Mouse (Mus musculus) frontal cortex, postnatal 36 days (tissue): ENCODE data around the gene Trp53inp2.

ENCODE experiments used
- DNase-seq, 2 experiments: peaks; one replicate each; pipeline ENCODE4 v3.0.0; 2022; ENCODE audit warnings: low spot score in 2 of 2

Trp53inp2 gene

DNA sequence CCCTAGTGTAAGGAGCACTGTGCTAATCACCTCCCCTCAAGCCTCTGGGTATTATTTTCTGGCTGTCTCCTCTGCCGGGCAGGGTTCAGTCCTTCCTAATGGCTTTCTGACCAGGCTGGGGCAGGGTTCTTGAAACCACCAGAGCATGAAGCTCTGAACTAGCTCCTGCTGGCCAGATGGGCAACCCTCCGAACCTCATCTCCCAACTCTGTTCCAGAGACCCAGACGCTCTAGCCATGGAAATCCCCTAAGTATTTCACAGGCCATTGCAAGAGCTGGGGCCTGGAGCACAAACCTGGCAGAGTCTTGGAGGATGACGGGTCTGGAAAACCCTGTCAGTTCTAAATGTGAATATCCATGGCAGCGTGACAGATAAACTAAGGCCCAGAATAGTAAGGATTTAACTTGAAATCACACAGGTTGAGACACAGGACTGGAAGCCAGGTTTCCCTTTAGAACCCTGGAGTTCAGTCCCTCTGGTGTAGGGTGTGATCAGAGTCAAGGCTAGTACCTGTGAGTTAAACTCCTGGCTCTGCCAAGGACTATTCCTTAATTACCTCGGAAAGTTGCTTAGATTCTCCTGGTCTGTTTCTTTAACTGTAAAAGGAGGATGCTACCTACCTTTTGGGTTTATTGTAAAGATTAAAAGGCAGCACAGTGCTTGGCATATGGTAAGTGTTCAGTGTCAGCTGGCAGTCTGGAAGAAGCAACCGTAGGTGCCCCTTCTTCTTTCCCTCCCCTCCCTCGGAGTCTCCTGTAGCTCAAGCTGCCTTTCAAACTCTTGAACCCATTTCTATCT, at the start of gene Trp53inp2:
Gene Trp53inp2, plus strand, starts transcription at position 799 of the 799 bp plus-strand sequence.
- DNase-seq, result no peak

DNA sequence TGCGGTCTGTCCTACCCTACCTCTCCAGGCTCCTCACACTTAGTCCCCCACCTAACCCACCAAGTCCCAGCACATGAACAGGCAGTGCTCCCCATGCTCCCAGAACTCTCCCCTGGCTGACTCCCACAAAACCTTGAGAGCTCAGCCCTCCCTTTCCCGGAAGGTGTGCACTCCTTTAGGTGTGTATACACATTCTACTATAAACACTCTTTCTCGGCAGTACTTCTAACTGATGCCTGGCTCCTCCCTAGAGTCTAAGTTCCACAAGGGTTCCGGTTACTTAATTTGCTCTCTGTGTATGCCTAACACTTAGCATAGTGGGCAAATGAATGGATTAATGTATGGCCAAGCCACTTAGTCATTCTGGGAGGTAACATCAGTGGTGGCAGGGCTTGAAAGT, 49.5 kb upstream of the Trp53inp2 start:
- DNase-seq, result no peak

DNA sequence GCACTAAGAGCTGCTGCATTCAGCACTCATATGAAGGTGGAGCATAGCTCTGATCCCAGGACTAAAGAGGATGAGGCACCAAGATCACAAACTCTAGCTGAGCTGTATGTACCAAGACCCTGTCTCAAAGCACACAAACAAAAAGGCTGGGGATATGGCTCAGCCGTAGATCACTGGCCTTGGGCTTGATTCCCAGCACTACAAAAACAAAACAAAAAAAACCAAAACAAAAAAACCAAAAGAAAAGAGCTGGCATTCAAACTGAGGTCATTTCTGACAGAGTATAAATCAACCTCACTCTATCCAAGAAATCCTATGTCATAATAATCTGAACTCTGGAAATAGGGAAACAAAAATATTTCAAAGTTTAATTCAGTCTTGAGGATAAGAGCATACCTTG, 47.4 kb upstream of the Trp53inp2 start:
- DNase-seq, result no peak

DNA sequence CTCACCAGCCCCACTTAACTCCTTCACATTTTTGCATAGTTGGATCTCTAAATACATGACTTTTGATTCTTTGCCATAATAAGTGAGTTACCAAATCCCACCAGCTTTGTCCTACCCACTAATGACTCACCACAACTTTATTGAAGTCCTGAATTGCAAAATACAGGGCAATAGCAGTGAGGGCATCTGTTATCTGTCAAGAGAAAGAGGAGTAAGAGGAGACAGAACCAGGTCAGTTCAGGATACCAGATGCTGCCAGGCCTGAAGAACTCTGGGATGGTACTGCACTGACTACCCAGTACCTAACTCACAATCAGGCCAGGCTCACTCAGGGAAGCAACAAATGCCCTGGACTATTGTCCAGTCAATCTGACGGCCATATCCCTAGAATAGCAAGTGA, 45.6 kb upstream of the Trp53inp2 start:
- DNase-seq, result no peak

DNA sequence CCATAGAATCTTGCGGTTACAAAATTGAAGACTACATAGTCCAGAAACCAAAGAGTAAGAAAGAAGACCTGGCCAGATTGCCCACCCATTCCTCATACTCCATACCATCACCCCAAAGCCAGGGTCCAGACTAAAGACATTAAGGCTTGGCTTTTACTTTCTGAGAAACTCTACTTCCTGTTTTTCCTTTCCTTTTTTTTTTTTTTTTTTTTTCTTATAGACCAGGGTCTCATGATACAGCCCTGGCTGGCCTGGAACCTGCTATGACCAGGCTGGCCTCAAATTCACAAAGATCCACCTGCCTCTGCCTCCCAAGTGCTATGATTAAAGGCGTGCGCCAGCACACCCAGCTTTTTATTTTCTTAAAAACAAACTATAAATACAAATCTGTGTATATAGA, 44.6 kb upstream of the Trp53inp2 start:
- DNase-seq, result no peak

DNA sequence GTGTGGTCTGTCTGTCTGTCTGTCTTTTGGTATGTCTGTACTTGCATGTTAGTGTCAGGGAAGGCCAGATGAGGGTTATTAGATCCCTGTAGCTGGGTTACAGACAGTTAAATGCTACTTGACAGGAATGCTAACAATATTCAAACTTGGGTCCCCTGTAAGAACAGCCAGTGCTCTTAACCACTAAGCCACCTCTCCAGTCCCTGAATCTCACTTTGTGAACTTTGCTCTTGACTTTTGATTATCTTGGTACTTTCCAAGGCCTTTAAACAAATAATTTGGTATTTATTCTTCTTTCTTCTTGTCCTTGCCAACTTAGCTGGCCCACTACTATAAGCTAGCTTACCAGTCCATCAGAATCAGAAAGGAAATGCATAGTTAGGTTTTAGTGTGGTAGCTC, 40.7 kb upstream of the Trp53inp2 start:
- DNase-seq, result no peak

DNA sequence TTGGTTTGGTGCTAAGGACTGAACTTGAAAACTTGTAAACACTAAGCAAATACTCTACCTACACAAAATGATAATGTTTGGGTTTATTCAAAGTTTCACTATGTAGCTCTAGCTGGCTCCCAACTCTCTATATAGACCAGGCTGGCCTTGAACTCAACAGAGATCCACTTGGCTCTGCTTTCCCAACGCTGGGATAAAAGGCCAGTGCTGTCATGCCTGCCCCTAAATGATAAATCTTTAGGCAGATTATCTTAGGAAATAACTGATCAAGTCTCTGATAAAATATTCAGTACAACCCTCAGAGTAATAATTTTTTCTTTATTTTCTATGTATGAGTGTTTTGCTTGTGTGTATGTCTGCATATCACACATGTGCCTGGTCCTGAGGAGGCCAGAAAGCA, 34.2 kb upstream of the Trp53inp2 start:
- no peak for DNase-seq

DNA sequence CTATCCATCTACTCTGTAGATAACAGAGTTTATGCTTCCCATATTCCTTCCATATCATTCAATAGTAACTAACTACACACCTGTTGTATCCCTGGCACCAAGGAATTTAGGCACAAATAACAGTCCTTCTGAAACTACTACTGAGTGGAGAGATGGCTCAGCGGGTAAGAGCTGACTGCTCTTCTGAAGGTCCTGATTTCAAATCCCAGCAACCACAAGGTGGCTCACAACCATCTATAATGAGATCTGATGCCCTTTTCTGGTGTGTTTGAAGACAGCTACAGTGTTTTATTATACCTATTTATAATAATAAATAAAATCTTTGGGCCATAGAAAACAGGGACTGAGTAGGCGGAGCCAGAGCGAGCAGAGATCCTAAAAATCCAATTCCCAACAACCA, 26.5 kb upstream of the Trp53inp2 start:
- DNase-seq, result no peak

DNA sequence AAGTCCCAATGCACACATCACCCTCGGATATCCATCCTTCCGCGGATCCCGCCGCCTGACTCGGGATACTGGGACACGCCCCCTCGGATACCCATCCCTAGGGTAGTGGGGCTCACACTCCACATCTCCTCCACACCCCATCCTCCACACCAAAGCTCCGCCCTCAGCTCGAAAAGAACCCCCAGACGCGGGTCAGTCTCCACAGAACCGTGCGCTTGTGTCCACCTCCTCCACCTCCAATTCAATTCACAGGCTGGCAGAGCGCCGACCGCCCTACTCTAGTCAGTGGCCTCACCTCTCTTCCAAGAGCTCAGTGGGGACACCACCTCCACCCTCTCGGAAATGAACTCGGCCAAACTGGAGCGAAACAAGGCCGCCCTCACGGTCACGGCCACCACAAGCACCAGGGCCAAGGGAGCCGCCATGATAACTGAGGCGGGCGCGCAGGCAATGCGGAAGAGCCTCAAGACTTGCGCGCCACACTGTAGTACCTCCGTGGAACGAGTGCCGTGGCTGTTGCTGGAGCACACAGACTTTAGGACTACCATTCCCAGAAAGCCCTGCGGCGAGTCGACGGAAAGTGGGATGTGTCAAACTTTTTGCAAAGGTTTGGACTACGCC, 23.8 kb upstream of the Trp53inp2 start, which contains the start of gene Pigu:
Gene Pigu, minus strand, starts transcription at position 460 of the 621 bp plus-strand sequence.
- DNase-seq, result peak; percentile 95 to 98

DNA sequence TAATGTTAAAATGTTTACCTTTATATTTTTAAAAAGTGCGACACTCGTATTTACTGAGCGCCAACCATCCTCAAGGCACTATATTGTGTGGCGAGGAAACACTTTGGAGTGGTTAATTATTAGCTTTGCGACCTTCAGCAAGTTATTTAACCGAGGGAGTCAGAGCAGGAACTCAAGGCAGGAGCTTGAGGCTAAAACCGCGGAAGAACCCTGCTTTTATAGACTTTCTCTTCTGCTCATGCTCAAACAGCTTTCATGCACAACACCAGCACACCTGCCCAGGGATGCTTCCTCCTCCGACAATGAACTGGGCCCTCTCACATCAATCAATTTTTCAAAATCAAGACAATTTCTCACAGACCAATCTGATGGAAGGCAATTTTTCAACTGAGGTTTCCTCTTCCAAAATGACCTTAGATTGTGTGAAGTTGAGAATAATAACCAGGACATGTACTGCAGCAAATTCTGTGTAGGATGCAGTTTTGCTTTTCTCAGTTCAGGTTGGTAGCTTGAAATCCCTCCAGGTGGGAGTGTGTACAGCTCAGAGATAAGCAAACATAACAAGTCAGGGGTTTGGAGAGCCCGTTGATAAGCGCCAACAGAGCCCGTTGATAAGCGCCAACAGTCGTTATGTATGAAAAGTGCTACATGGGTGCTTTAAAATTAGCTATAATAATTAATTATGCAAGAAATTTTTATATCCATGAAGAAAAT, 23.0 kb upstream of the Trp53inp2 start:
- DNase-seq, result peak; percentile 13 to 29

DNA sequence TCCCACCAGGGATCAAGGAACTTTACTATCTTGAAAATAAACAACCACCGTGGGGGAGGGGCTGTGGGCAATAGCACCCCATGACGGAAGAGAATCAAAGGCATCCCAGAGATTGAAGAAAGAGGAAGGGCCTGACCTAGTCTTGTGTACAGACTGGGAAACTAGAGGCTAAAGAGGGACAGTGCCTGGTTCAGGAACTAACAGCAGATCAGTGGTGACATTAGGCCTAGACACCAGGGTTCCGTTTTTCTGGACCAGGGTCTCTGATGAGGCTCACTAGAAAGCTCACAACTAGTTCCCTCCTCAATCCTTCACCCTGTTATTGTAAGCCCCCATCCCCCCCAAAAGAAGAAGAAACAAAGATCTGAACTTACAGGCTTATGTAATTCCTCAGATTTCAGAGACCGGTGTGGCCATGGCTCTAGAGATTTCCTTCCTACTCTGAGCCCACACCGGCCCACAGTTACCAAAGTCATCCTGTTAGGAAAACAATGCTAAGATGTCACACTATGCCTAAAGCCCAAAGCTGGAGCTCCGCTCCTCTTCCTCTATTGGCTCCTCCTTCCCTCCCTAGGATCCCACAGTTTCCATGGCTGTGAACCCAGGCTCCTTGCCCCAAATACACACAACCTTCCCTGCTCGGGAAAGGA, 13.1 kb upstream of the Trp53inp2 start:
- DNase-seq, result no peak

DNA sequence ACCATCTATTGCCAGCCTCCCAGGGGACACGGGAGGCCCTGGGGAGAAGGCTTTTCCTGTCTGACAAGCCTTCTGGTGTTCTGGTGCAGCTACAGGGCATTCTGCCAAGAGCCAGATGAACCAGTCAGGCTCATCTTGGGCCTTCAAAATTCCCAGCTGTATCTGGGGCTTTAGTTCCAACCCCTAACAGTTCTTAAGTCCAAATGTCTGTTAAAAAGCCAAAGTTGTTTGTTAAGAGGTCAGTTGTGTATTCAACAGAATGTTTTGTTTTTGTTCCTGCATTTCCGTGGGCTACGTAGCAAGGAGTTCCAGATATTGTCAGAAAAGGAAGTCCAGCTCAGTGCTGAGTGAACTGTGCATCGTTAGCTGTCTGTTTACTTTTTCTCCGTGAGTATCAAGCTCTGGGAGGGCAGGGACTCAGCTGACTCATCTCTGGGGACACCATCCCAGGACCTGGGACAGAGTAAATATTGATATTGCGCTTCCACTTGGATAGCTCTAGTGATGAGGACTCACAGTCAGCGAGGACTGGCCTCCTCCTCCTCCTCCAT, 11.5 kb upstream of the Trp53inp2 start:
- DNase-seq, result no peak

DNA sequence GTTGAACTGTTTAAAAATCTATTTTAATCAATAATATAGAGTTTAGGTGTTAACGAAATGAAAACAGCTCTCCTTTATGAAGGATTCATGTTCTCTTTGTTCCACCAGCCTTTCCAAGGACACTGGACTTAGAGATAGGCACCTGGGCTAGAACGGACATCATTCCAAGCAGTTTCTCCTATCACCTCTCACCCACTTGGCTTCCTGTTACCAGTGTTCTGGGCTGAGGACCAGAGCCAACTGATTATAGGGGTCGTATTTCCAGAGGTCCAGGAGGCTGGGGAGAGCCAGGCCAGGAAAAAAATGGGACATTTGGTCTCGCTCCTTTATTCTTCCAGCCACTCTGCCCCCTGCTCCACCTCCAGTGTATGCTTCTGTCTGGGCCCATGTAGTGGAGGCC, 8.4 kb upstream of the Trp53inp2 start:
- no peak for DNase-seq

DNA sequence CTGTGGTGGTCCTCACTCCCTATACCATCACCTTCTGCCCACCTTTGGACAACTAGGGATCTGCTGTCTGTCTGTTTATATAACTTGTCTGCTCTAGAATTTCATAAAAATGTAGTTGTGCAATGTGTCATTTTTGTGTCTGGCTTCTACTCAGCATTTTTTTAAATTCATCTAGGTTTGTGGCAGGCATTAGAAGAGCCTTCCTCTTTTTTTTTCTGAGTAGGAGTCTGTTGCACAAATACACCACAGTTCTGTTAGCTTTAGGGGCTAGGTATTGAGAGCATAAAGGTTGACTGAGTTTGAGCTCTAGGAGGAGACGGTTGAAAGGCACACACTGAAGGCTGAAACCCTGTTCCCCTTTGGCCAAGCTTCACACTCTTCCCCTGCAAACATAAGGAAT, 7.6 kb upstream of the Trp53inp2 start:
- DNase-seq, result no peak

DNA sequence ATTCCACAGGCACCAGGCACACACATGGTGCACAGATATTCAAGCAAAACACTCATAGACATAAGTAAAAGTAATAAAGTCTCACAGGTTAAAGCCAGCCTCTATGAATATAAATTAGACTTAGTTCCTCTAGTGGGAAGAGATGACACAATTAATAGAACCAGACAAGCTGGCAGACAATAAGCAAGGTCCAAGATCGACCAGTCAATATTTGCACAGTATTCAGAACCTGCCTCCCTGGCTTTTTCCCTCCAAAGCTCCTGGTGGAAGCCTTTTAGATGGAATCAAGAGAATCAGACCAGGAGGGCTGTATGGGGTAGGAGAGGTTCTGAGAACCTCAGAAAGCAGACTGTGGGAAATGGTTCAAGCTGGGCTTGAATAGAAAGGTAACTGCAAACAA, 7.0 kb upstream of the Trp53inp2 start:
- no peak for DNase-seq

DNA sequence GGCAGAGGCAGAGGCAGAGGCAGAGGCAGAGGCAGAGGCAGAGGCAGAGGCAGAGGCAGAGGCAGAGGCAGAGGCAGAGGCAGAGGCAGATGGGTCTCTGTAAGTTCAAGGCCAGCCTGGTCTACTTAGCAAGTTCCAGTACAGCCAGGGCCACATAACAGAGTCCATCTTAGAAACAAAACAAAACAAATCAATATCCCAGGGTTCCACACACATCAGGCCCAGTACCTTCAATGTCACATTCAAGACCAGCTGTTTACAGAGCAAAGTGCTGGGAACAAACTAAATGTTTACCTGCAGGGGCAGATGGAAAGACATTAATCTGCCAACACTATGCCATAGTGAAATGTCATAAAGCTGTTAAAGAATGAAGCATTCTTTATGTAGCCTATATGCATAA, 6.3 kb upstream of the Trp53inp2 start:
- no peak for DNase-seq

DNA sequence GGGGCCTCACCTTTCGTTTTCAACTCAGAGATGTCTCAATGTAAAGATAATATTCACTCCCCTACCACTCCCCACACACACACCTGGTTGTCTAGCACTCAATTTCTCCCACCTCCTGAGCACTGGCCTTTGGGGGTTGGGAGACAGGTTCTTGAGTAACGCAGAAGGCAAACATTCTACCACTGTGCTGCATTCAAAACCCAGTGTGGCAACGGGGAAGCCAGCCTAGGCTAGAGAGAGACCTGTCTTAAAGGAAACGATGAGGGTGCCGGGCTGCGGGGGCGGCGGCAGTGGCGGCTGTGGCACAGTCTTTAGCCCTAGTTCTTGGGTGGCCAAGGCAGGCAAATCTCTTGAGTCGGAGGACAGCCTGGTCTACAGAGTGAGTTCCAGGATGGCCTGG, 4.7 kb upstream of the Trp53inp2 start:
- no peak for DNase-seq

DNA sequence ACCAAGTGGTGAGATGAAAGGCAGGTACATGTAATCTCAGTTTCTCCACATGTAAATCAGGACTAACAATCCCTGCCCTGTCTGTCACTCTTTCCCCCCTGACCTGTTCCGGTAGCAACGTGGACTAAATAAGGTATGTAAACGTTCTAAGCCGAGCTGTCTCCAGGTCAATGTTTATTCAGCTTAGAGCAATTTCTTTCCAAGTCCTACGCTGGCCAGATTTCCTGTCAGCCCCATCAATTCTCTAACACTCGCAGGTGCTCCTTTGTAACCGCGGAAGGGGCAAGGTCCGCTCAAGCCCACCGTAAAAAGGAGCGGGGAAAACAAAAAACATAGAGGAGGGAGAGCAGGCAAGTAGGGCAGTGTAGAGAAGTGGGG, 190 bp downstream of the Trp53inp2 start:
- DNase-seq, result no peak

DNA sequence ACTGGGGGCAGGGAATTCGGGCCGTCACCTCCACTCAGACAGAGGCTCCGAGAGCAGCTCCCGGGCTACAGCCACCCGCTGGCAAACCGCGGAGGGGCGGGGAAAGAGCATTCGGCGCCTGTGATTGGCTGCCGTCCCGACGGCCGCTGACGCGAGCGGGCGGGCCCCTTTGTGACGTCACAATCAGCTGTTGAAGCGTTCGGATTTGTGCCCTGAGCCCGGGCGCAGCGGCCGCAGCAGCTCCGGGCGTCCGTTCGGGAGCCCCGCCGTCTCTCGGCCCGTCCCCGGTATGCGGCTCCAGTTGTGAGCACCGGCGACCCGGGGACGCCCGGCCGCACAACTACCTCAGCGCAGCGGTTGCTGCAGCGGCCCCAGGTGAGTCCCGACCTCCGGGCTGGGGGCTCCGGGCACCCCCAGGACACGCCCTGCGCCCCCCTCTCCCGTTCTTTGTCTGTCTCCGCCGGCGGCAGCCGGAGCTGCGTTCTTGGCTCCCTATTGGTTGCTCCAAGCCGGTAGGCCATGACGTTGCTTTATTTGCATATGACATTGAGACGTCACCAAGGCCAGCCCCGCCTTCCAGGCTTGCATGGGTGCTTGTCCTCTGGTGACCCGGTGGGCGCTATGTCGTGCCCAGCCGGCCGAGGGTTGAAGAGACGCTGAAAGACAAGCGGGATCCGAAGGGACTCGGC, 928 bp downstream of the Trp53inp2 start:
- DNase-seq, result peak; percentile 98 to 99

DNA sequence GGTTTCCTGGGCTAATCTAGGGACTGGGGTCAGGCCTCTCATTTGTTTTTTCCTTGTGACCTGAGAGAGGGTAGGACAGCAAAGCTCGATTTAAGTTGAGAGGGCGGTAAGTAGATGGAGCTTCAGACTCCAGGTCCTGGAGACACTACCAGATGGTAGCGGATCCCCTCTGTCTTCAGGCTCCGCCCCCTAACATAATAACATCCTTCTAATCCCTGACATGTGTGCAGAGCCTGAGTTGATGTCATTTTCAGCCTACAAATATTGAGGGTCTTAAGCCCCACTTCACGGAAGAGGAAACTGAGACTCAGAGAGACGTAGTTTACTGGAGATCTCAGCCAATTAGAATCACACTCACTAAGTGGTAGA, 1.5 kb downstream of the Trp53inp2 start:
- no peak for DNase-seq

DNA sequence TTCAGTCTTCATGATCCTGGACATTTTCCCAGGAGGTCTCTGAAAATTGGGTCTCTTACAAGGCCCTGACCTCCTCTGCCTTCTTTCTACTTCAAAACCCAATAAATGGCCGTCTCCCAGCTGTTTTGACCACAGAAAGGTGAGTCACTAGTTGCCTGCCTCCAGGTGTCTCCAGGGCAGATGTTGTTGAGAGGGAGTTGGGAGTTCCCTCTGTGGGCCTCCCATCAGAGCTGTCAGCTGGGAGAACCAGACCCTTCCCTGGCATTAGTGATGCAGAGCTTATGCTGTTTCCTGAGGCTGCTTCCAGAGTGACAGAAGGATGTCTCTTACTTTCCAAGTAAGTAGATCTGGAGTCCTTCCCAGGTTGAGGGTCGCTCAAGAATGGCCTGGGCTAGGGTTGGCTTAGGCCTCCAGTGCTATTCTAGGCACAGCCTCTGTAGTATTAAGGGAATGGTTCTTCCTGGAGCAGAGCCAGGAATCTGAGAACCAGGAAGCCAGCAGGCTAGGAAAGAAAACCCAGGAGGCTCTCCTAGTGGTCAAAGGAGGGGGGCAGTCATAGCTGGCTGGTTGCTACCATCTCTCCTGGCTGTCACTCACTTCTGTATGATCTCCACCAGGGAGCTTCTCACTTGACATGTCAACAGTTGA, 2.1 kb downstream of the Trp53inp2 start:
- DNase-seq, result no peak
